Mouse (Mus musculus) heart, adult 9 months (tissue): ENCODE results near the gene Ift27.
A peak's percentile ranks its signal among the peaks of the same experiment; 100 is the strongest.

ENCODE experiments used
- DNase-seq, 2 experiments: peaks; one replicate each; pipeline ENCODE4 v3.0.0; 2022; ENCODE audit warnings: low spot score in 2 of 2

Gene Ift27

DNA sequence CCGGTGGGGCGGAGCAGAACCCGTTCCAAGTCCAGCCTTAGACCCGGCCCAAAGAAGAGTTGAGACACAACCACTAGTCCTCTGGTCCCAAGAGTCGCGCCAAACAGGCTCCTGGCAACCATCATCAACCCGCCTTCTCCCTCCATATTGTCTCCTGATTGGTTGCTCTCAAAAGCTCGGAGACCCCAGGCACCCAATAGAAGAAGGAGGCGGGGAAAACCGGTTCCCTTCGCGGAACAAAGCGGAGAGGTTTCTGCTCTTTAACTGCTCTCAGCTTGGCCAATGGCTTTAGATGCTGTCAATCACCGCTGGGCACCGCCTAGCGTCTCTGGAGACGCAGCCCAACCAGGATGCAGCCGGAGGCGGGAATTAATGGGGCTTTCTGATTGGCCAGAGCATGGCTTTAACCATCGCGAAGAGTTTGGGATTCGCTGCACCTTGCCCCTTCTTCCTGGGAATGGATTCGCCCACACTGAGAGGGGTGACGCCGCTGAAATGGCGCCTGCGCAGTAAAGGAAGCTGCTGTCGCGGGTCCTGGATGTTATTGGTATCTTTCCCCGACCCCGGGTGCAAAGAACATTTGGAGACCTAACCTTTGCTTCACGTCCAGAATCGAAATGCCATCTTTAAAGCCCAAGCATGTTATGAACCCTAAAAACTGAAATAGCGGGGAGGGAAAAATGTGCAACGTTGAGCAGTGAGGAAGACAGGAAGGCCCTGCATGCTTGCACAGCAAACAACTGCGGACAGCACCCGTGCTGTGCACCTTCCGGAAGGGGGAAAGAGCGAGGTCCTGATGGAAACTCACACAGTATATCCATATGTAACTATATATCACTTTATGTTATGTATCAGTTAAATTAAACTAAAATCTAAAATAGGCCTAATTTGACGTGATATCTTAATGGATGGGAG, at the start of gene Ift27:
Gene Ift27, minus strand, starts transcription at position 136 of the 915 bp plus-strand sequence.
- peak; percentile 99 for DNase-seq

GRCm38 (mm10) chr15:78215269-78215668, 41.4 kb upstream of the Ift27 start:
- DNase-seq, result no peak

DNA sequence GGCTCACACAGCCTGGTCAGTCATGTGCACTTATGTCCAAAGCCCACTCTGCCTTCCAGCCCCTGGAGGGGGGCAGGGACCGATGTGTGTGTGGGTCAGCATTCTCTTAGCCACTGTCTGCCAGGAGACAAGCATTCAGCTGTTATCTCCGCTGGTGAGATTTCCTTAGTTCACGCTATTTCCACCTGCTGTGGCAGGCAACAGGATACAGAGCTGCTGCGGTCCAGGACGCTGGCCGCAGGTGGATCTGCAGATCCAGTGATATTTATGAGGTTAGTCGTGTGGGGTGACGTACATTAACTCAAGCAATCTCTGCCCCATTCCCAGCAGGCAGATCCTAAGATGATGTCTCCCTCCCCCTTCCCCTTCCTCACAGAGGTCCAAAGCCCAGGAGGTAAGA, 37.5 kb upstream of the Ift27 start:
- no peak for DNase-seq

DNA sequence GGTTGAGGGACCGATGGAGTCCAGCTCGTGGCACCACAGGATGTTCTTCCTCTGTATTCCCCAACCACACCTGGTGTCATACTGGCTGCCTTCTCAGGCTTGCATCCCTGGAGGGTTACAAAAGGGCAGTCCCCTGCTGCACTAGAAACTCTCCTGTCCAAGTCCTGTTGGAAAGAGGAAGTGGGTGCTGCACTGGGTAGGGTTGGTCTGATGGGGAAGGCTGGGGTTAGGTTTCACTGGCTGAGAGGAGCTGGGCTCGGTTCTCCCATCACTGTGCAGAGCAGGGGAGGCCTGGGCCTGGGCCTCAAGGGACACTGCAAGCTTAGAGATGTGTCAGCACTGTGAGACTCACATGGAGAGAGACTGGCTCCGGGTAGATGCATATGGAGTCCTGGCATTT, 36.3 kb upstream of the Ift27 start:
- no peak for DNase-seq

GRCm38 (mm10) chr15:78206312-78206711, 32.4 kb upstream of the Ift27 start, which contains the start of gene Pvalb:
Gene Pvalb, minus strand, starts transcription at chr15:78206400.
- no peak for DNase-seq

DNA sequence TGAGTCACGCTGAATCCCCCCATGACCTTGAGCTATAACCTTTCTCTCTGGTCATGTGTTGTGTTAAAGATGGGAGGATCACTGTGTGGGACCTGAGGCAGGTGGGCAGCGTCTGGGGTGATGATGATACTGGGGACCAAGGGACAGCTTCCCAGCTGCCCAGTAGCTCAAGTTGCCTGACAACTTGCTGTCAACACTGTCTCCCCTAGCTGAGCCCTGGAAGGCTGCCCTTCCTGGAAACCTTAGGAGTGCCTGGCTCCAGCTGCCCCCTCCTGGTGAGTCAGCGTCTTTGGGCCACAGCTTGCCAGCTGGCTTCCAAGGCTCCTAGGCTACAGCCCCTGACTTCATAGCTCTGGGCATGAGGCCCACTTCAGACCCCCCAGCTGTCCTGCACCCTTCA, 31.3 kb upstream of the Ift27 start:
- DNase-seq, result peak; percentile 22 to 24

DNA sequence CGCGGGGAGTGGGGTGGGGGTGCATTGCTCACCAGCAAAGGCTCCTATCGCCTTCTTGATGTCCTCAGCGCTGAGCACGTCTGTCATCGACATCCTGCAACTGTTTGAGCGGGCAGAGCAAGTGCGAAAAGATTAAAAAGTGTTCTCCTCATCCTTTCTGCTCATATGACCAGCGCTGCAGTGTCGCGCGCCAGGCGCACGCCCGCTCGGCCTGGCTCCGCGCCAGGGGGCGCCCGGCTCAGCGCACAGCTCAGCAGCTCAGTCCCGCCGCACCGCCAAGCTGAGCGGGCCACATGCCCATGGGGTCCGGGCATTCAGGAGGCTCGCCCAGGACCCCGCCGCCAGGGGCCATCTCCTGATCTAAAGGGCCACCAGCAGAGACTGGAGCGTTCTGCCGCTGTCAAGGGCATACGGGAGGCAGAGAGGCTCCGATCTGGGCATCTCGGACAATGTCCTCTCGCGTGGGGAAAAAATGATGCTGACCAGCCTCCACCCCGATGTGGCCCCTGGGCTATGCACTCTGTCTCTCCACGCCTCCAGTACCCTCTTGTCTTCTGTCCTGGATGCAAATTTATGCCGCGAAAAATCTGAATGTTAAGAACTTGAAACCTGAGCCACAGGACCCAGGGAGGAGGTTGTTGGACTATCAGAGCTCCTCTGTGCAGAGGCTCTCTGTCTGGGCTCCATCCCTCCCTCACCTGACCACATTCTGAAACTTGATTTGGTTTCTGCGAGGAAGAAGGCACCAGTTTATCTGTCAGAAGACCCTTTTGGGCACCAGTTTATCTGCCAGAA, 30.3 kb upstream of the Ift27 start:
- peak in 1 of 2 experiments; percentile 7 for DNase-seq

DNA sequence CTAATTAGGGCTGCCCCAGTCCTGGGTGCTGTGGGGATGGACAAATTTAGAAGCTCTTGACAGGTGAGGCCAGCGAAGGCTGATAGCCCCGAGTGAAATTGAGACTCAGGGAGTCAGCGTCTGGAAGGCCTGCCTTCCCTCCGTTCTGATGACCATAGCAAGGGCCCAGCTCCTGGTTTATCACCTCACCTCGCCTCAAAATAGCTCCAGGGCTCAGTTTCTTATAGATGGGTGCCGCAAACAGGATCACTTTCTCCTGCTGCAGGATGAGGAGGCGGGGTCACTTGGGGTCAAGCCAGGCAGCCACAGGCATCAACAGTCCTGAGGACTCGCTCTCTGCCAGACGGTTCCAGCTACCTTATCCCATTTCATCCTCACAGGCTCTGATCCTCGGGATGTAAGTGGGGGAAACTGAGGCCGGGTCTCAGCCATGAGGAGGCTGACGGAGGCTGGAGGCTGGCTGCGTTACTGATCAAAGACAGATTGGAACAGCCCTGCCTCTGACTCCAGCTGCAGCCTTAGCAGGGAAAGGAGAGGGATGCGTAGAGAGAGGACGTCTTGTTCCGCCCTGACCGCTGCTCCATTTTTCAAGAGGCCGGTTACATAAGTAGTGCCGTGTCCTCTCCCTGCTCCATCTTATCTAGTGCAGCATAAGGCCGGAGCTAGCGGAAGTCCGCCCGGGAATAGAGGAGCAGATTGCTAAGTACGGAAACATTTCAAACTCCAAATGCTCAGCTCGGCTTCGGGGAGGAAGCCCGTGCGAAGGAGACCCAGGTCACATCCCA, 21.4 kb upstream of the Ift27 start:
- peak; percentile 15 to 41 for DNase-seq

GRCm38 (mm10) chr15:78194320-78194719, 20.4 kb upstream of the Ift27 start:
- no peak for DNase-seq

DNA sequence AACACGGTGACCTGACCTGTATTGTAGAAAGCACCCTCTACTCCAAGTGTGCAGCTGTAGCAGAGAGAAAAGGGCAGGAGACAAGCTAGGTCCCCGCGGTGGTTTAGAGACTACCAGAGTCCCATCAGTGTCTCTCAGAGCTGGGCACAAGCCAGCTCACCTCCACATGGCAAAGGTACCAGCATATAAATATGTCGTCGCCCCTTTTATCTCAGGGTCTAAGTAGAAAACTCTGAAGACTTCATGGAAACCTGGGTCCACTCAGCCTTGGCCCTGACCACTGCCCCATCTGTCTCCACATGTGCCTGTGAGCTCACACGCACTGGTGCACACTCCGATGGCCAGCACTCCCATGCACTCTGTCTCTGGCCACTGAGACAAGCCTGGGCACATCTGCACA, 15.7 kb upstream of the Ift27 start:
- DNase-seq, result no peak

DNA sequence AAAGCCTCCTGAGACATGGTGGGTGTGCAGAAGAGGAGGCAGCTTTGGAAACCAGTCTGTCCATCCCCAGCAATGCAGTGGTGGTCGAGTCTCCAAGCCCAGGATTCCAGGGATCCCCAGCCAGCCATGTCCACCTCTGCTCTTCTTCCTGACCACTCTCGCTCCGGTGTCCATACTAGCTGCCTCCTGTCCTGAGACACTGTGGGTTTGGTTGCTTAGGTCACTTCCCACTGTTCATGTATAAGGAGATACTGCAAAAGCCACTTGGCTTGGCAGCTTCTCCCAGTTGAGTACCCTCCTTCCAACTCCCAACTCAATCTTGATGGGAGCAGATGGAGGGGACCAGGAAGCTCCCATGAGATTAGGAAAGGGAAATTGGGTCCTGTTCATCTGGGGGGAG, 14.6 kb upstream of the Ift27 start:
- DNase-seq, result no peak

DNA sequence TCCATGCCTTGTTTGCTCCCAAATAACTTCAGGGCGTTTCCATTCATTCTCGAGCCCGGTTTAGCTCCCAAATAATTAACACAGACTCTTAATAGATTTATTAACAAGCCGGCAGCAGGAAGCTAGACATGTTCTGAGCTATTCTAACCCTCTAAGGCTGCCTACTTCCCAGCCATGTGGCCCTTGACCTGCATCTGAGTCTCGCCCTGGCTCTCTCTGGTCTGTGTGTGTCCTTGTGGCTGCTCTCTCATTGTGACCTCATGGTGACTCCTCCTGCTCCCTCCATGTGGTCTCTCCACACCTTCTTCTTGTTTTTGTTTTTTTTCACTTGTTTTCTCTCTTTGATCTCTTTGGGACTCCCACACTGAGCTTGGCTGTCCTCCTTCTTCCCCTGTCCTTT, 13.0 kb upstream of the Ift27 start:
- DNase-seq, result no peak

DNA sequence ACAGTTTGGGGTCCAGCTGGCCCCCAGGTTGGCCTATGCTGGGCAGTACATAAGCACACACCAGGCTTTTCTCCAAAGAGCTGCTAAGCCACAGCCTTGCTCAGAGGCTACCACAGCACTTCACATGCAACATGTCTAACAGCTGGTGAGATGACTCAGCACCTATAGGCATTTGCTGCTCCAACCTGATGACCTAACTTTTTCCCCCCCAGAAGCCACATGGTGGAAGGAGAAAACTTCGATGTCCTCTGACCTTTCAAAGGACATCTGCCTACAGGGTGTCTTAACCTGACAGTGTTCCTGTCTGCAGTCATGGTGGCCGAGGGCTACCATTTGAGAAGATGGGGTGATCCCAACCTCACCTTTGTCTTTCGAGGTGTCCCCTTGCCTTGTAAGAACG, 11.7 kb upstream of the Ift27 start:
- no peak for DNase-seq

DNA sequence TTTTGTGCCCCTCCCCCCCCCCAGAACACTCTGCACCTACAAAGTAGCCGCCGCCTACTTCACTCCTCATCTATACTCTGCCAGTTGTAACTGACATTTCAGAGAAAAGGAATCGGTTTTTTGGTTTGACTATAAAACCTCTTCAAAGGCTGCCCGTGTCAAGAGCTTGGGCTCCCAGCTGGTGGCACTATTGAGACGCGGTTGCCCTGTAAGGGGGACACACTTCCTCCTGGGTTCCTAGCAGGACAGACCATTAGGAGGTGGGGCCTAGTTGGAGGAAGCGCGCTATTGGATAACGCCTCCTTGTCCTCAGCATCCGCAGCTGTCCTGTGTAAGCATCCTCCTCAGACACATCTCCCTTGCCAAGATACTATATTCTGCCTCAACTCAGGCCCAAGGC, 10.9 kb upstream of the Ift27 start:
- DNase-seq, result no peak

DNA sequence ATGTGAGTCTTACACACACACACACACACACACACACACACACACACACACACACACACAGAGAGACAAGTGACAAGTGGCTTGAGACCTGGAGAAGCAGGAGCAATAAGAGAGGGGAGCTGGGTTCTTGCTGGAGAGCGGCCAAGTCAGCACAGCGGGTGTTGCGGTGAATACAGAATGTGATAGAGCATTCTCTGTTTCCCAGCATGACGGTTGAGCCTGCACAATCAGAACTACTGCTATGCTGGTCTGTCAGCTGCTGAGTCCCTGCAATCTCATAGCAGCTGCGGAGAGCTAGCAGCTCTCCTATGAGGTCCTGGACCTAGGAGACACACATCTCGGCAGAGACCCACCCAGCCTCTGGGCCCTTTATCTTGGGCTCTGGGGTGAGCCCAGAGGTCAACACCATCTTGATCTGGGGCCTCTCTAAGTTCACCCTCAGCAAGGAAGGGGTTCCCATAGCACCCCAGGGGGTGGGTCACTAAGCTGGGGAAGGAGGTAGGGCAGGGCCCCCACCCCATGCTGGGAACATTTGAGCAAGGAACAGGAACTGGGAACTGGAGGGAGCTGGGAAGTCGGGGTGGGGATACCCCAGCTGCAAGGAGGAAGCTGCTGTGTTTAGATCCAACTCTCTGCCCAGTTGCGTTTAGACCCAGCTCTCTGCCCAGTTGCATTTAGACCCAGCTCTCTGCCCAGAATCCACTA, 7.9 kb upstream of the Ift27 start:
- no peak for DNase-seq

- no peak for DNase-seq
Measured at GRCm38 (mm10) chr15:78179775-78180174, 5.9 kb upstream of the Ift27 start.

GRCm38 (mm10) chr15:78178397-78178796, 4.5 kb upstream of the Ift27 start:
- peak in 1 of 2 experiments; percentile 63 for DNase-seq

GRCm38 (mm10) chr15:78177257-78177656, 3.4 kb upstream of the Ift27 start:
- no peak for DNase-seq

GRCm38 (mm10) chr15:78174887-78175245, 959 bp upstream of the Ift27 start:
- DNase-seq, result no peak

DNA sequence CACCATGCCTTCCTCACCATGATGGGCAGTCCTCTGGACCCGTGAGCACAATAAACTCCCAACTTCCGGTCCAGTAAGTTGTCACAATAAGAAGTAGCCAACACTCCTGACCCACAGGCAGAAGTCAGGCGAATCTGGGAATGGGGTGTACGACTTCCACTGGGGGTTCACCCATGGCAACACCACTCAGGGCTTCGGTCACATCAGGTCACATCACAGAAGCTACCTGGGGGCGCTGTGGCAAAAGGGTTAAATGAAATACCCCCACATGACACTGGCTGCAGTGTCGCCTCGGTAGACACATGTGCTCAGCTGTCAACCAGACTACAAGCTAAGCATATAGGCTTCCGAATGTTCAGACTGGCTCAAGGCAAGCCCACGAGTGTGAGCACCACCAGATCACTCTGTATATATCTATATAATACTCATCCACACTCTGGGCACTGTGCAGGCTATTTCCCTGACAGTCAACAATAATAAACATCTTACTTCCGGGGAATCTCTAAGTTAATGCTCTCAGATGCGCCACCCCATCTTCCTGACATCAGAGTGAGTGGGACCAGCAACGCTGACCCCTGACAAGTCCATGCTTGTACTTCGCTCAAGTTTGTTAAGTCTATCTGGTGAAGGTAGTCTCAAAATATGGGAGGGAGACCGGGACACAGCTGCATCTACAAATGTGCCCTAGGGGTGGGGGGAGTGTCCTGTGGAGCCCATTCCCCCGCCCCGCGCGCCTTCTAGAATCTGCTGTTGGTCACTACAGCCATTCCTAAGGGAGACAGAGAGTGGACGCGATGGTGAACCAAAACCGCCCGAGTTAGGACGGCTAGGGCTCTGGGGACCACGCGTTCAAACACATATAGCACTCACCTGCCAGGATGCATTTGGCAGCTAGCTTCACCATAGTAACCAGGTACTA, 749 bp downstream of the Ift27 start:
- no peak for DNase-seq
